Mouse (Mus musculus) testis, adult 2 months (tissue): ENCODE results near the gene Zcwpw1.

Source experiments
- CTCF ChIP-seq: fragments of 200-500 bp; IDR thresholded peaks from 2 replicates; pipeline ENCODE4 v1.5.1; 2012; ENCODE audit warnings: low read depth, mild to moderate bottlenecking, inconsistent platforms, low read length, moderate library complexity; ENCODE audit not compliant: control insufficient read depth, insufficient read depth, insufficient replicate concordance
- POLR2A ChIP-seq: fragments of 200-500 bp; IDR thresholded peaks from 2 replicates; pipeline ENCODE4 v1.6.1; 2012; ENCODE audit warnings: low read depth, mild to moderate bottlenecking, inconsistent platforms, low read length, moderate library complexity; ENCODE audit not compliant: control insufficient read depth

DNA sequence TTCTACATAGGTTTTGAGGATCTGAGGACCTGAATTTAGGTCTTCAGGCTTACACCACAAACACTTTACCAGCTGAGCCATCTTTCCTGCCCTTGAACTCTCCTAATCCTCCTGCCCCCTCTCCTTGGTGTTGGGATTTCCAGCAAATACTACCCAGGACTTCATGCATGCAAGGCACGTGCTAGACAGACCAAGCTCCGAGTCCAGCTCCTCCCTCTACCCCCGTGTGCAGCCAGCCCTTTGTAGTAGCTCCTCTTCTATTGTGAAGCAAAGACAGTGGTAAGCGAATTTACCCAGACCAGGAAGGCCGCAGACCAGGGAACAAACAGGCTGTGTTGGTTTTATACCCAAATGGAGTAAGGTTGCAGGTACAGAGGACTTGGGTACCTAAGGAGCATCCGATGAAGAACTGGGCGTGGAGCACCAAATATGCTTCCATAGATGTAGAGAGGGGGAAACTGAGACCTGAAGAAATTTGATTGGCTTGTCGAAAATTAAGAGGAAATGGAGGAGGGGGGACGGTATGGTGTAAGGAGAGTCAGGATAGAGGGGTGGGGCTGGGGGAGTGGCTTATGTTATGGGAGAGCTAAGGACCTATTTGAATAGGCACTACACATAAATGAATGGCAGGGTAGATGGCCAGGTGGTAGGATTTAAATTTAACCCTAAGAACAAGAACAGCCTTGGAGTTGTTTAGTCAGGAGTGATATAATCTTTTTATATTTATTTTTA is 22.8 kb upstream of the Zcwpw1 start:
- TF ChIP-seq POLR2A (no peak), CTCF (no peak)
